Mouse (Mus musculus): Measurements from ENCODE around the gene Olfr559.

The Olfr559 gene

GRCm38 (mm10) chr7:102727391-102727790 is at the start of gene Olfr559:
TSS of gene Olfr559 (minus strand) at chr7:102727491.
- no peak for DNase-seq (ENCODE audit: low read depth, low spot score)

- DNase-seq (ENCODE audit: low read depth, low spot score) = no peak
Measured at GRCm38 (mm10) chr7:102770921-102771320, 43.6 kb upstream of the Olfr559 start, which contains the start of gene Olfr561. TSS of gene Olfr561 (plus strand) at chr7:102771221.

GRCm38 (mm10) chr7:102759266-102759665 is 32.0 kb upstream of the Olfr559 start, which contains the start of the genes Olfr560 and Olfr78:
TSS of gene Olfr560 (minus strand) at chr7:102759366.
TSS of gene Olfr78 (minus strand) at chr7:102759471.
- DNase-seq (ENCODE audit: low read depth, low spot score) = no peak

- no peak for DNase-seq (ENCODE audit: low read depth, low spot score)
Measured at GRCm38 (mm10) chr7:102752086-102752485, 24.8 kb upstream of the Olfr559 start.

GRCm38 (mm10) chr7:102737705-102738104 is 10.4 kb upstream of the Olfr559 start:
- no peak for DNase-seq (ENCODE audit: low read depth, low spot score)

GRCm38 (mm10) chr7:102733793-102734192 is 6.5 kb upstream of the Olfr559 start:
- no peak for DNase-seq (ENCODE audit: low read depth, low spot score)

- no peak for DNase-seq (ENCODE audit: low read depth, low spot score)
Measured at GRCm38 (mm10) chr7:102718970-102719369, 8.3 kb downstream of the Olfr559 start, which contains the start of gene Olfr33. TSS of gene Olfr33 (minus strand) at chr7:102719070.

GRCm38 (mm10) chr7:102701915-102702314 is 25.4 kb downstream of the Olfr559 start, which contains the start of gene Olfr558:
TSS of gene Olfr558 (plus strand) at chr7:102702215.
- DNase-seq (ENCODE audit: low read depth, low spot score) = no peak

- no peak for DNase-seq (ENCODE audit: low read depth, low spot score)
Measured at GRCm38 (mm10) chr7:102698461-102698860, 28.8 kb downstream of the Olfr559 start.

GRCm38 (mm10) chr7:102695358-102696125 is 31.7 kb downstream of the Olfr559 start, which contains the start of gene Olfr557:
TSS of gene Olfr557 (plus strand) at chr7:102695910.
- peak; percentile 21 for DNase-seq (ENCODE audit: low read depth, low spot score)

- peak; percentile 67 for DNase-seq (ENCODE audit: low read depth, low spot score)
Measured at GRCm38 (mm10) chr7:102686944-102687501, 40.3 kb downstream of the Olfr559 start, which contains the start of gene Trim68. TSS of gene Trim68 (minus strand) at chr7:102687327.

- DNase-seq (ENCODE audit: low read depth, low spot score) = no peak
Measured at GRCm38 (mm10) chr7:102681916-102682315, 45.4 kb downstream of the Olfr559 start.

GRCm38 (mm10) chr7:102676225-102676624 is 51.1 kb downstream of the Olfr559 start:
- no peak for DNase-seq (ENCODE audit: low read depth, low spot score)
